Mouse (Mus musculus): ENCODE measurements around the gene Dnase1l2. TPM values are rescaled to one million over a fixed set of nuclear protein-coding genes. Genes with fewer than 3 reads are reported as not detected.
A peak's percentile ranks its signal among the peaks of the same experiment; 100 is the strongest.
"Not testable (repeated sequence)": the region's sequence is repeated elsewhere in the genome, so short reads cannot be mapped to it uniquely, and the experiment has no call there.

The Dnase1l2 gene
- total and polyA plus RNA-seq, 2 experiments from 2014 or later, result 0.44 to 4.5 TPM

DNA sequence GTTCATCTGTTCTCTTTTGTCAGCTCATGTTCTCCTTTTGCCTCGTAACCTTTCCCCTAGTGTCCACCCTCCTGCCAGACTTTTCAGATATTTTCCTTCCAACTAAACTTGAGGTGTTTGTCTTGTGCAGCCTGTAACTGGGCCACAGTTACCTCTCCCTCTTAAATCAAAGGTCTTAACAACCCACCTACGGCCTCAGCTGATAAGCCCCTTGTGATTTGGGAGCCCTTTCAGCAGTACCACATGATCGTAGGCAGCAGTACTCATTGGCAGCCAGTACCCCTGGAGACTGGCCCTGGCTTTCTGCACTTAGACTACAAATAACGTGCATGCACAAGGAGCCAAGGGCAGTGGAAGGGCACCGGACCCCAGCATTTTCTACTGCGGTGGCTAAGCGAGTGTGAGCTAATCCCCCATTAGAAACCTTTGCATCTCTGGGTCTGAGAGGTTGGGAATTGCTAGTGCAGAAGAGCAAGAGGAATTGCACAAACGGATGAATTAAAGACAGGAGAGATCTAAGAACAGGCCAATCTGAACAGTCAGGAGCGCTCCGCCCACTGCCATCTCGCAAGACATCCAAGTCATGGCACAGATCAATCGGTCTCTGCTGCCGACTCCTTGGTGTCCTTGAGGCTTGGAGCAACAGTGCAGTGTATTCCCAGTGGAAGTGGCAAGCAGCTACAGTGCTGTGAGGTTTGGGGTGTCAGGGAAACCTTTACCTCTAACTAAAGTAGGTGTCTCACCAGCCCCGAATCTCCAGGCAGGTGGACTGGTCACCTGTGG is 13.5 kb downstream of the Dnase1l2 start:
- no peaks in the 10 kb centered on the region for H3K27me3 ChIP-seq (ENCODE audit: control insufficient read depth, insufficient read depth, low read length)
- H3K4me2 ChIP-seq (ENCODE audit: low read depth, low read length), result peak overlapping the region; percentile 36
- peak overlapping the region; percentile 35 for H3K9ac ChIP-seq (replicated peaks; ENCODE audit: low read depth, low read length)
- H3K27ac ChIP-seq (ENCODE audit: low read depth), result peak overlapping the region; percentile 92
- H3K4me3 ChIP-seq (ENCODE audit: low read depth, low read length), result peak overlapping the region; percentile 3; the same call in 1 of the 2 replicates
- ATAC-seq (ENCODE audit: insufficient read depth, low read depth), result peak; percentile 67
- peaks cover 18% of the 10 kb centered on the region for H3K36me3 ChIP-seq (replicated peaks; ENCODE audit: control insufficient read depth, insufficient read depth, low read length)
- H3K4me1 ChIP-seq (ENCODE audit: control insufficient read depth, insufficient read depth), result peaks cover 12% of the 10 kb centered on the region
- peak; percentile 84 for DNase-seq (ENCODE audit: low spot score)
- WGBS, result 48% methylated on average over 14 of the region's 14 CpGs
- TF ChIP-seq EP300 (IDR thresholded peaks at IDR 0.05; ENCODE audit: low read depth) (peak; percentile 13), CTCF (IDR thresholded peaks at IDR 0.05; ENCODE audit: low read depth) (no peak)
- no peaks in the 10 kb centered on the region for H3K9me3 ChIP-seq (replicated peaks; ENCODE audit: control insufficient read depth, low read length)

GRCm38 (mm10) chr17:24427170-24427557 is 15.7 kb downstream of the Dnase1l2 start:
- peaks cover 27% of the 10 kb centered on the region for H3K36me3 ChIP-seq (replicated peaks; ENCODE audit: control insufficient read depth, insufficient read depth, low read length)
- ATAC-seq (ENCODE audit: insufficient read depth, low read depth) (no peak), DNase-seq (ENCODE audit: low spot score) (peak; percentile 48)
- peak overlapping the region; percentile 96 for H3K27ac ChIP-seq (ENCODE audit: low read depth)
- no peaks in the 10 kb centered on the region for H3K27me3 ChIP-seq (ENCODE audit: control insufficient read depth, insufficient read depth, low read length)
- no peaks in the 10 kb centered on the region for H3K9me3 ChIP-seq (replicated peaks; ENCODE audit: control insufficient read depth, low read length)
- peak overlapping the region; percentile 84 for H3K9ac ChIP-seq (replicated peaks; ENCODE audit: low read depth, low read length)
- 2% methylated on average over 8 of the region's 8 CpGs for WGBS
- peak overlapping the region; percentile 63 for H3K4me3 ChIP-seq (ENCODE audit: low read depth, low read length)
- peaks cover 12% of the 10 kb centered on the region for H3K4me1 ChIP-seq (ENCODE audit: control insufficient read depth, insufficient read depth)
- H3K4me2 ChIP-seq (ENCODE audit: low read depth, low read length), result peak overlapping the region; percentile 62
- TF ChIP-seq EP300 (IDR thresholded peaks at IDR 0.05; ENCODE audit: low read depth), result no peak
- TF ChIP-seq CTCF (IDR thresholded peaks at IDR 0.05; ENCODE audit: low read depth), result no peak

- H3K27ac ChIP-seq (ENCODE audit: low read depth), result peak within 1 kb of the TSS; percentile 96
- TF ChIP-seq EP300 (IDR thresholded peaks at IDR 0.05; ENCODE audit: low read depth) (no peak), CTCF (IDR thresholded peaks at IDR 0.05; ENCODE audit: low read depth) (no peak)
- H3K9me3 ChIP-seq (replicated peaks; ENCODE audit: control insufficient read depth, low read length), result no peaks in the 10 kb centered on the region
- peak within 1 kb of the TSS; percentile 63 for H3K4me3 ChIP-seq (ENCODE audit: low read depth, low read length)
- H3K27me3 ChIP-seq (ENCODE audit: control insufficient read depth, insufficient read depth, low read length), result no peaks in the 10 kb centered on the region
- 0% methylated on average over 48 of the region's 48 CpGs for WGBS
- peaks cover 12% of the 10 kb centered on the region for H3K4me1 ChIP-seq (ENCODE audit: control insufficient read depth, insufficient read depth)
- H3K36me3 ChIP-seq (replicated peaks; ENCODE audit: control insufficient read depth, insufficient read depth, low read length), result peaks cover 32% of the 10 kb centered on the region
- DNase-seq (ENCODE audit: low spot score) (peak; percentile 97), ATAC-seq (ENCODE audit: insufficient read depth, low read depth) (peak; percentile 97)
- peak within 1 kb of the TSS; percentile 62 for H3K4me2 ChIP-seq (ENCODE audit: low read depth, low read length)
- peak within 1 kb of the TSS; percentile 84 for H3K9ac ChIP-seq (replicated peaks; ENCODE audit: low read depth, low read length)
These were observed 16.3 kb downstream of the Dnase1l2 start, which contains the start of gene Eci1 for GRCm38 (mm10) chr17:24426471-24427169. Eci1 (plus strand) TSS chr17:24426641.

- DNase-seq (ENCODE audit: low spot score), result no peak
- 92% methylated on average over 7 of the region's 7 CpGs for WGBS
- H3K4me3 ChIP-seq (ENCODE audit: low read depth, low read length), result peak overlapping the region; percentile 63
- peak overlapping the region; percentile 96 for H3K27ac ChIP-seq (ENCODE audit: low read depth)
- no peak for ATAC-seq (ENCODE audit: insufficient read depth, low read depth)
- no peak overlapping the region for H3K4me2 ChIP-seq (ENCODE audit: low read depth, low read length)
- TF ChIP-seq EP300 (IDR thresholded peaks at IDR 0.05; ENCODE audit: low read depth), result no peak
- no peak for TF ChIP-seq CTCF (IDR thresholded peaks at IDR 0.05; ENCODE audit: low read depth)
- no peaks in the 10 kb centered on the region for H3K27me3 ChIP-seq (ENCODE audit: control insufficient read depth, insufficient read depth, low read length)
- H3K9me3 ChIP-seq (replicated peaks; ENCODE audit: control insufficient read depth, low read length), result no peaks in the 10 kb centered on the region
- peaks cover 39% of the 10 kb centered on the region for H3K36me3 ChIP-seq (replicated peaks; ENCODE audit: control insufficient read depth, insufficient read depth, low read length)
- H3K9ac ChIP-seq (replicated peaks; ENCODE audit: low read depth, low read length), result peak overlapping the region; percentile 84; the same call in 1 of the 2 replicates
- H3K4me1 ChIP-seq (ENCODE audit: control insufficient read depth, insufficient read depth), result peaks cover 12% of the 10 kb centered on the region
These were observed 17.0 kb downstream of the Dnase1l2 start for GRCm38 (mm10) chr17:24425905-24426304.

DNA sequence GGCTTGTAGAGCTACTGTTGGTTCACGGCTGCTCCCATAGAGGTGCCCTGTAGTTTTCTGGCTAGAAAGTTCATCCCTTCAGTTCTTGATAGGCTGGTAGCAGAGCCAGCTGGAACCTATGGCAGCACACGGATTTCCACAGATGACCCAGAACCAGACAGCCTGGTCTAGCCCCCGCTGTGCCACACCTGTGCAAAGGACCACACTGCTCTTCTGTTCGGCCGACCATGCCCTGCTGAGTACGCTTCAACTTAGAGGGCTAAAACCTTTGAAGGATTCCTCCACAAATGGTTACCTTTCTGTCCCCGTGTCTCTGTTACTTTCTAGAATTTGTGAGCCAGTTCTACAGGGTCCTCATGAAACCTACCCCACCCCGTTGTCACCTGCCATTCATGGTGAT is 17.6 kb downstream of the Dnase1l2 start:
- not testable (repeated sequence) for H3K4me1 ChIP-seq (ENCODE audit: control insufficient read depth, insufficient read depth); ATAC-seq (ENCODE audit: insufficient read depth, low read depth); H3K9me3 ChIP-seq (replicated peaks; ENCODE audit: control insufficient read depth, low read length); H3K9ac ChIP-seq (replicated peaks; ENCODE audit: low read depth, low read length); H3K4me2 ChIP-seq (ENCODE audit: low read depth, low read length); DNase-seq (ENCODE audit: low spot score); H3K27ac ChIP-seq (ENCODE audit: low read depth); H3K4me3 ChIP-seq (ENCODE audit: low read depth, low read length); H3K27me3 ChIP-seq (ENCODE audit: control insufficient read depth, insufficient read depth, low read length)
- H3K36me3 ChIP-seq (replicated peaks; ENCODE audit: control insufficient read depth, insufficient read depth, low read length), result peaks cover 45% of the 10 kb centered on the region
- 93% methylated on average over 4 of the region's 8 CpGs for WGBS
